Mouse (Mus musculus): Measurements from ENCODE around the gene Lcorl. TPM values are rescaled to one million over a fixed set of nuclear protein-coding genes. Genes with fewer than 3 reads are reported as not detected.

The Lcorl gene
- polyA plus RNA-seq, 1 experiment: 1.9 TPM

DNA sequence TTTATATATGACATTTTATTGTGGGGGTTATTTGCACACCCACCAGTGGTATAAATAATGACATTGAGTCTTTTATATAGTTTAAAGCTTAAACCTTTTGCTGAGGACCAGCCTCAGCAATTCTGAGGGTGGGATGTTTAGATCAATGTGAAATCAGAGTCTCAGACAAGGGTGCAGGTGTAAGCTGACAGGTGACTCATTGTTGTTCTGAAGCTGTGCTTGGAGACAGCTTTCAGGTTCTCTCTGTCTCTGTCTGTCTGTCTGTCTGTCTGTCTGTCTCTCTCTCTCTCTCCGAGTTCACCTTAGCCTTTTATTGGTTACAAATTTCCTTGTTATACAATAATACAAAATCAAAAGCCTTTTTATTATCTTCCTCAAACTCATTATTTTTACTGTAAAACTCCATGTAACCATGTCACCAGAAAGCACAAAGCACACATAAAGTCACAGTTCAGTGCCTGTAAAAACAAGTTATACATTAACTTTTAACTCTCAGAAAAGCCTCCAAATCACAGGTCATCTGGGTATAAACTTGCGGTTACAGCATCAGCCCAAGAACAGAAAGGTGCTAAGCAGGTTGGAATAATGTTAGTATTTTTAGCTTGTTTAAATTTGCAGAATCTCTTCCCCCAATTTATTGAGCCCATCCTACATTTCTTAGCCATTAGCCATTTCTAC is 206.2 kb downstream of the Lcorl start:
- 95% methylated on average over 2 of the region's 2 CpGs for WGBS
- no peak for TF ChIP-seq CTCF (IDR thresholded peaks at IDR 0.05; ENCODE audit: borderline replicate concordance, control insufficient read depth, extremely low read depth, insufficient read depth, low read length, poor library complexity)
- Histone ChIP-seq H3K27me3 (ENCODE audit: control insufficient read depth, insufficient read depth, low read length) (no peaks in the 10 kb centered on the region), H3K4me3 (ENCODE audit: control insufficient read depth, insufficient read depth, low read length) (no peak overlapping the region), H3K4me1 (replicated peaks; ENCODE audit: control insufficient read depth, insufficient read depth, low read length) (no peaks in the 10 kb centered on the region), H3K36me3 (ENCODE audit: control insufficient read depth, insufficient read depth, low read length) (no peaks in the 10 kb centered on the region), H3K27ac (ENCODE audit: control insufficient read depth, insufficient read depth, low read length) (no peak overlapping the region)
- no peak for DNase-seq

Other genes with a start within 250 kb of the Lcorl start
- 0.05 TPM in 2 replicates for gene Fam184b, start 218.0 kb downstream of the Lcorl start, polyA plus RNA-seq (2012; rRNA removed)
- gene Ncapg, start 187.7 kb downstream of the Lcorl start, polyA plus RNA-seq (2012; rRNA removed): 6.0 and 8.3 TPM in 2 replicates

Data from thymus, adult 2 months (tissue).